Mouse (Mus musculus) E14TG2a.4 (cell line): ENCODE results near the gene Ifnar1.

Source experiments
- CTCF ChIP-seq: conservative IDR thresholded peaks from 2 replicates; pipeline ENCODE4 v1.5.1; 2014; ENCODE audit warnings: low read length
- NANOG ChIP-seq: IDR thresholded peaks from 2 replicates; pipeline ENCODE4 v1.6.1; 2014; ENCODE audit warnings: borderline replicate concordance, low read length, mixed read lengths

- TF ChIP-seq CTCF, result no peak
- TF ChIP-seq NANOG, result no peak
These were observed 64.6 kb downstream of the Ifnar1 start for GRCm38 (mm10) chr16:91549616-91550015.
